Mouse (Mus musculus) fibroblast of lung, adult 2 months (primary cell): ENCODE data around the gene Crybb1.

Experiments
- DNase-seq: peaks from one replicate; pipeline ENCODE4 v3.0.0-alpha.2; 2011; ENCODE audit warnings: low read depth

The Crybb1 gene

DNA sequence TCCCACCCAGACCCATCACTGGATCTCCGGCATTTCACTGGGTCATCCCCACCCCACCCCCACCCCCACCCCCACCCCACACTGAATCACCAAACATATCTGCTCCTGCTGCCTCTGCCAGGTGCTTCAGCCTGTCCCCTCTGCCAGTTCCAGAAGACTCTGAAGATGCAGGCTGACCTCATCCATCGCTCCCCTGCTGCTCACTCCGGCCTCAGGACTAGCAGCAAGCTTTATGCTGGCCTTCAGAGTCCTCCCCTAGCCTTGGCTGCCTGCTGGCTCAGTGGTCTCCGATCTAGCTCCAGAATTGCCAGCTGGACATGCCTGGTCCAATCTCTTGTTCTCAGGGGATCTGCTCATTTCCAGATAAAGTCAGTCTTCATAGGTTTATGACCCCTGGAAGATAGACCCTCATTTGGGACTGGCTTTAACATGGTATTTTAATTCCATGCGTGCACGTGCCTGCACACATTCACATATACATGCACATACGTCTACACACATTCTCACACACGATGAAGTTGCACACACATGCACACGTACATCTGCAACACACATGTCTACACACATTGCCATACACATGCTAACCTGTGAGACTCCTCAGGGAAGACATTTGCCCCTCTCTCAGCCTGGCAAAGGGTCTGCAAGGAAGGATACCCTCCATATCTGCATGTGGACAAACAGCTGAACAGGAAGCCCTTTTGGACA, 17.6 kb upstream of the Crybb1 start:
- no peak for DNase-seq

- no peak for DNase-seq
These were observed 16.7 kb upstream of the Crybb1 start for GRCm38 (mm10) chr5:112238781-112239482.

DNA sequence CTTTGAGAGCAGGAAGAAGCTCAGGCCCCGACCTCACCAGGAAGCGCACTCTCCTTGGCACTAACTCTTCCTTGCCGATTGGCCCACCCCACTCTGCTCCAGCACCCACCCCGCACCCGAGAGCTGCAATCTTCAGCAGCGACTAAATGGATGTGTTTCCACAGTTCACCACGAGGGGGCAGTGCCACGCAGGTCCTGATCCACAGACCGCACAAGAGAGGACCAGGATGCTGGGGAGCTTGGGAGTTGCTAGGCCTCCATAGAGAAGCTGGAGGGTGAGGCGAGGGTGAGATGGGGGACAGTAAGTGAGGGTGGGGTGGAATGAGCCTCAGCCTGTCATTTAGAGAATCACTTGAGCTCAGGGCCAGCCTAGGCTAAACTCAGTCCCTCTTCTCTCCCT, 14.9 kb upstream of the Crybb1 start:
- no peak for DNase-seq

DNA sequence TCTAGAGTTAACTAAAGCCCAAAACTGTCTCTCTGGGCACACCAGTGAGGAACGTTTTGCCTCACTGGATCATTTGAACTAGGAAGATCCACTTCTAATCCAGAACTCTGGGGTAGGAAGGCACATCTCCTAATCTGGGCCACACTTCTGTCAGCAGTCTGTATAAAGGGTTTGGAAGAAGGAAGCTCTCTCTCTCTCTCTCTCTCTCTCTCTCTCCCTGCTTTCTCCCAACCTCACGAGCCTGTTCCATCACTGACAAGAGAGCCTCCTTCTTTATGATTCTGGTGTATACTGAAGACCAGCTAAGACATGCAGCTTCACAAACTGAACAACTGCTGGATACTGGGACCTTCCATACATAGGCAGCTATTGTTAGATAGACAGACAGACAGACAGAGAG, 13.8 kb upstream of the Crybb1 start:
- DNase-seq: no peak

DNA sequence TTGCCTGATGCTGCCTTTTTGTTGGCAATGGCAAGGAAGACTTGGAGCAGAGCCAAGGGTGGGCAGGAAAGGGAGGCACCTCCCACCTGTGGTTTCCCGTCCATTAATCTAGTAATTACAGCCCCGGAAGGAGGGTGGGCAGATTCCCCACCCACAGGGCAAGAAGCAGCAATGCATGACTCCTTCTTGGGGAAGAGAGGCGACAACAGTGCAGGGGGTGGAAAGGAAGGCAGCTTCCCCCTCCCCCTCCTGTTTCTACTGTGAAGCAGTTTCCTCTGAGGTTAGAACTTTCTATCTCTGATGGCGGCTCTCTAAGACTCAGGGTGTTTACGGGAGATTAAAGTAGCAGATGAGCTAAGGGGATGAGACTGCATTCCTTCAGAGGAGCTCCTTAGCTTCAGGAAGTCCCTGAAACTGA, 13.2 kb upstream of the Crybb1 start:
- DNase-seq: no peak

- no peak for DNase-seq
These were observed 12.6 kb upstream of the Crybb1 start for GRCm38 (mm10) chr5:112243041-112243440.

DNA sequence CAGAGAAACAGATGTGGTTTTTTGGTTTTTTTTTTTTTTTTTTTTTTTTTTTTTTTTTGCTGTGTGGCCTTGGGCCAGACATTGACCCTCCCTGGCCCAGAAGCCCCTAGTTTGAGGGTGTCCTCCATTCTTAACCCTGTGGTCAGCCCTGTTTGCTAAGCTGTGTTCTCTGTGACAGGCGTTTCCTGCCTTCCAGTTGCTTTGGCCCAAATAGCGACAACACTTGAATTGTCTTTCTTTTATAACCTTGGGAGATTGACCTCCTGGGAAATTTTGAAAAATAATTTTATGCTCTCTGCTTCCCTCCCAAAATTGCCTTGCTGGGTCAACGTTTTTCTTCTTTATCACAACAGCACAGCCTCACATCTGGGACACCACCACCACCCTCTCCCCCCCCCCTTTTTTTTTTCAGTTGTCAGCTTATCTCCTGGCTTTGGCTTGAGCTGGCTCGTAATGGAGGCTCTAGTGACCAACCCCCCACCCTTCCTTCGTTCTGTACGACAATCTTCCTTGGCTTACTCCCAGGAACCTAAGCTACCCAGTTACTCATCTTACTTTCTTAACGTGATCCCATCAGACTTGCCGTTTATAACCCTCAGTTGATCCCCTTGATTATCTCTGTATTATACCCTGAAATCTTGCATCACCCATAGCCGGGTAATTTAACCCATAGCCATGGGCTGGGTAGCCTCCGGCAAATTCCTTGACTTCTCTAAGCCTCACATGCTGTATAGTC, 11.9 kb upstream of the Crybb1 start:
- DNase-seq: no peak

DNA sequence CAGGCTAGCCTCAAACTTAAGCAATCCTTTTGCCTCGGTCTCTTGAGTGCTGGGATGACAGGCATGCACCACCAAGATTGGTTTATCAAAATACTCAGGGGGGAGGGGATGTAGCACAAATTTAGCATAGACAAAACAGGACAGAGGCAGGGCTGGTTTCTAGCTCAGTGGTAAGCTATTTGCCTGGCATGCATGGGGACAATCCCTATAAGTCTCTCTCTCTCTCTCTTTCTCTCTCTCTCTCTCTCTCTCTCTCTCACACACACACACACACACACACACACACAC, 11.4 kb upstream of the Crybb1 start:
- no peak for DNase-seq

GRCm38 (mm10) chr5:112244890-112245615, 10.6 kb upstream of the Crybb1 start:
- DNase-seq: no peak

GRCm38 (mm10) chr5:112247399-112247798, 8.2 kb upstream of the Crybb1 start:
- no peak for DNase-seq

GRCm38 (mm10) chr5:112249106-112249505, 6.5 kb upstream of the Crybb1 start:
- DNase-seq: no peak

GRCm38 (mm10) chr5:112252400-112252799, 3.2 kb upstream of the Crybb1 start, which contains the start of gene Cryba4:
Gene Cryba4, minus strand, starts transcription at chr5:112252518.
- no peak for DNase-seq

DNA sequence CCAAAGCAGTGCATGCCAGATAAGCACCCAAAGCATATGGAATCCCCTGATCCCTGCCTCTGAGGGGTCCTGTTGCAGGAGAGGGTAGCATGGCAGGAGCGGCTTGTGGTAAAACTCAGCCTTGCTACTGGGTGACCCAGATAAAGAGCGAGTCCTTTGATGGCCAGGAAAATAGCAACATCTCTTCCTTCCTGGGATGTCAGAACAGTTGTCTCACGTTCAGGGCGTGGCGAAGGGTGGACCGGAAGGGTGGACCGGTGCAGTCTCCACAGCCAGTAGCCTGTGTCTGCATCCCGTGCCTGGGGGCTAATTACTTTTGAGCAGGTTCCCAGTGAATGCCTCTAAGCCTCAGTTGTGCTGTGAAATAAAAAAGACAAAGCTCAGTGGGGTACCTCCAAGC, 2.4 kb upstream of the Crybb1 start:
- no peak for DNase-seq

- no peak for DNase-seq
These were observed 1.3 kb upstream of the Crybb1 start for GRCm38 (mm10) chr5:112254282-112254806.

DNA sequence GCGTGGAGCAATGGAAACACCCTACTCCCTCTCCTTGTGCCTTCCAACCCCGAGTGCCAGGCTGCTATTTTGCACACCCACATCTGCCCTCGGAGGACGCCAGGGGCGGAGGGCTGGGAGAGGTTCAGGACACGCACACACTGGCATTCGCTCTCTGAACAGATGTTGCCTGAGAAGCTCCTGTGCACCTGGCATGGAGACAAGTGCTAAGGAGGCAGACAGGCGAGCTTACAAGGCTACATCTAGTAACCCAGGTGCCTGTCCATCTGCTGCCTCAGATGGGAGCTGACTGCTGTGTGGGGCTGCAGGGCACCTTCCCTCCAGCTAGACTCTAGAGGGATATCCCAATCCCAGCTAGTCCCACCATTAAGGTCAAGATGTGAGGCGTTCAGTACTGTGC, 842 bp downstream of the Crybb1 start:
- DNase-seq: no peak

DNA sequence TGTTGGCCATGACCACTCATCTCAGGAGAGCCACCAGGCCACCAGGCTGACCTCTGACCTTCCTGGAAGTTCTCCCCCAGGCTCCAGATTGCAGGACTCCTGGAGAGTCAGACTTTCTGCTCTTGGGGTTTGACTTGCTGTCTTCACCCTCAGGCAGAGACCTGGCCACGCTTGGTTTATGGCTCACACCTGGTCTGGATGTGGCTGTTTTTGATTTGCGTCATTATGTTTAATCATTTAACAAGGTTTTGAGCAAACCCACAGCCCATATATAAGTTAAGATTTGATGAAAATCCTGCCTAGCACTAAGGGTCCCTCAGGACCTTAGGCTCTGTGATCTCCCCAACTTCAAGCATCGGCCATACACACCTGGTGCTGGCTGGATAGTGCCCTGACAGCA, 2.3 kb downstream of the Crybb1 start:
- no peak for DNase-seq

DNA sequence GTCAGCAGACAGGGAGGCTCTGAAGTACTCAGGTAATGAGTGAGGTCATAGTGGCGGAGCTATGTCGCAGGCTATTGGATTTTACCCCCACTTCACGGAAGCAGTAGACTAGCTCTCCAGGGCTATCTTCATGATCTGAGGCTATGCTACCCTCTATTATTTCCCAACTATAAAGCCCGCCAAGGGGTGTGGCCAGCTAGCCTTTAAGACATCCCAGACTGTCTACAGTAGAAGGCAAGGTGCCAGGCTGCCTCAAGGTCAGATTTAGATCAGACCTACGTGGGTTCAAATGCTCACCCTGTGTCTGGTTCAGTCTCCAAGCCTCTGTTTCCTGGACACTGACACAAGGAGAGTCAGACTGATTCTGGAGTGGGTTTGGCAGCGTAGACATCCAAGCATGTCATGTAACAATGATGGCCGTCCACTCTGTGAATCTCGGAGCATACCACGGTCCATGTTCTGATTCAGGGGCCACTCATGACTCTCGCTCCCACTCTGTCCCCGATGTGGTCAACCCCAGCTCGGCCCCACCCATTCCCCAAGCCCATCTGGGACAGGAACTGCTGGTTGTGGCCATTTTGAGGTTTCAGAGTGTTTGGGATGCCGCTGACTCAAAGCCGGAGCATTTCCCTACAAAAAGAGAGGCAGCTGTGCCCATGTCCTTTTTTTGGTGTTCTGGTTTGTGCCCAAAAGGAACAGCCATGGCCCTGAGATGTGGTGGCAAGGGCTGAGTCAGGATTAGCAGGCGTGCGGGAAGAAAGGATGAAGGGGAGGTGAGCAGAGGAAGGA, 4.4 kb downstream of the Crybb1 start:
- DNase-seq: no peak

GRCm38 (mm10) chr5:112260818-112261217, 5.2 kb downstream of the Crybb1 start:
- DNase-seq: no peak

GRCm38 (mm10) chr5:112264099-112264498, 8.5 kb downstream of the Crybb1 start:
- no peak for DNase-seq

GRCm38 (mm10) chr5:112265110-112265509, 9.5 kb downstream of the Crybb1 start:
- no peak for DNase-seq

DNA sequence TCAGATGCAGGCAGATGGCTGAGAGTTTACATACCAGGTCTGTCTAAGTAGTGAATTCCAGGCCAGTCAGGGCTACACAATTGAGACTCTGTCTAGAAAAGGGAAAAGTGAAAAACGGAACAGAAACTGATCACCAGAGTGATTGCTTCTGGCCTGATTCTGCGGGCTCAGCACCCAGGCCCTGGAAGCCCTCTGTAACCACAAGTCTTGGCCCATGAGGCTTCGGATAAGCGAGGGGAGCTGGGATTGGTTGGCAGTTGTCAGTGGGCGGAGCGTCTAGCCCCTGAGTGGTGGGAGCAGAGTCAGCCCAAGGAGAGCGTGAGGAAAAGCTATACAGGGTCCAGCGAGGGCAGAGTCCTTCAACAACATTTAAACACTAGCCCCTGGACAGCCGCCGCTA, 9.9 kb downstream of the Crybb1 start:
- no peak for DNase-seq
